Mouse (Mus musculus) limb, embryonic 11.5 days (tissue): Measurements from ENCODE around the gene Cpne5. TPM values are rescaled to one million over a fixed set of nuclear protein-coding genes. Genes with fewer than 3 reads are reported as not detected.

Experiments used
- ATAC-seq: fragments of 200-750 bp; cut with Nextera tagmentation; 2 replicates; pipeline ENCODE4 v1.8.0; 2017; ENCODE audit warnings: low read depth; ENCODE audit not compliant: insufficient number of reproducible peaks, low FRiP score, low TSS enrichment
- DNase-seq: peaks from one replicate; pipeline ENCODE4 v3.0.0-alpha.2; 2015; ENCODE audit warnings: low spot score
- H3K27ac ChIP-seq: fragments of 300-500 bp; sonication (generic); replicated peaks from 2 replicates; pipeline ENCODE4 v1.5.1; 2014; ENCODE audit warnings: low read depth, mild to moderate bottlenecking, low read length
- H3K27me3 ChIP-seq: fragments of 300-500 bp; sonication (generic); 2 replicates; pipeline ENCODE4 v1.6.1; 2014; ENCODE audit warnings: mild to moderate bottlenecking, low read length, mixed read lengths; ENCODE audit not compliant: control insufficient read depth, insufficient read depth
- H3K36me3 ChIP-seq: fragments of 300-500 bp; sonication (generic); 2 replicates; pipeline ENCODE4 v1.6.1; 2014; ENCODE audit warnings: mild to moderate bottlenecking, low read length, moderate library complexity, mixed read lengths; ENCODE audit not compliant: control insufficient read depth, insufficient read depth
- H3K4me1 ChIP-seq: fragments of 300-500 bp; sonication (generic); 2 replicates; pipeline ENCODE4 v1.6.1; 2014; ENCODE audit warnings: low read length, mixed read lengths; ENCODE audit not compliant: control insufficient read depth, insufficient read depth
- H3K4me2 ChIP-seq: fragments of 300-500 bp; sonication (generic); 2 replicates; pipeline ENCODE4 v1.6.1; 2014; ENCODE audit warnings: low read depth, mild to moderate bottlenecking, moderate library complexity; ENCODE audit not compliant: severe bottlenecking
- H3K4me3 ChIP-seq: fragments of 300-500 bp; sonication (generic); 2 replicates; pipeline ENCODE4 v1.5.1; 2014; ENCODE audit warnings: low read depth, low read length
- H3K9ac ChIP-seq: fragments of 300-500 bp; sonication (generic); 2 replicates; pipeline ENCODE4 v1.6.1; 2014; ENCODE audit warnings: mild to moderate bottlenecking, low read length
- H3K9me3 ChIP-seq: fragments of 300-500 bp; sonication (generic); 2 replicates; pipeline ENCODE4 v1.6.1; 2016; ENCODE audit warnings: low read length; ENCODE audit not compliant: control insufficient read depth
- WGBS: fragments of 180-500 bp; shearing (Covaris S2); extraction: QIAGEN DNeasy Blood & Tissue Kit; methylation state at CpG from one replicate; pipeline ENCODE4 v1.1.7; 2014; 5-methylcytosine and 5-hydroxymethylcytosine counted together
- polyA plus RNA-seq: library from polyadenylated mRNA; unstranded; fragments of >200 nt; fragmentation: Nextera tagmentation; extraction: Ambion mirVana; gene quantifications from 2 replicates; pipeline ENCODE4 v1.2.1, GENCODE M21; 2014

Cpne5 gene
- polyA plus RNA-seq, 1 experiment from 2014 or later, result 4.1 TPM

- Histone ChIP-seq H3K9me3 (no peaks in the 10 kb centered on the region), H3K4me3 (no peak overlapping the region)
Observed at GRCm38 (mm10) chr17:29123578-29124174, 114.3 kb downstream of the Cpne5 start.

GRCm38 (mm10) chr17:29122817-29123216, 115.2 kb downstream of the Cpne5 start:
- WGBS, result 89% methylated on average over 6 of the region's 6 CpGs

More at GRCm38 (mm10) chr17:29123578-29124174, 114.3 kb downstream of the Cpne5 start:
- Histone ChIP-seq H3K27me3 (no peaks in the 10 kb centered on the region), H3K27ac (no peak overlapping the region), H3K36me3 (no peaks in the 10 kb centered on the region), H3K4me1 (no peaks in the 10 kb centered on the region), H3K4me2 (no peak overlapping the region), H3K9ac (no peak overlapping the region)
- ATAC-seq (no peak), DNase-seq (no peak)
- WGBS, result 68% methylated on average over 6 of the region's 6 CpGs

GRCm38 (mm10) chr17:29120666-29121065, 117.3 kb downstream of the Cpne5 start:
- Histone ChIP-seq H3K9me3 (no peaks in the 10 kb centered on the region), H3K4me3 (no peak overlapping the region), H3K27me3 (no peaks in the 10 kb centered on the region), H3K27ac (no peak overlapping the region), H3K4me2 (no peak overlapping the region), H3K9ac (0 out of 2 replicates have a peak overlapping the region, but pooled peaks have one; percentile 19), H3K36me3 (no peaks in the 10 kb centered on the region), H3K4me1 (no peaks in the 10 kb centered on the region)
- no peak for ATAC-seq
- 67% methylated on average over 12 of the region's 12 CpGs for WGBS
- no peak for DNase-seq

More at GRCm38 (mm10) chr17:29122817-29123216, 115.2 kb downstream of the Cpne5 start:
- Histone ChIP-seq H3K9me3 (no peaks in the 10 kb centered on the region), H3K27ac (no peak overlapping the region), H3K4me3 (no peak overlapping the region), H3K9ac (no peak overlapping the region), H3K4me2 (no peak overlapping the region), H3K27me3 (no peaks in the 10 kb centered on the region), H3K36me3 (no peaks in the 10 kb centered on the region), H3K4me1 (no peaks in the 10 kb centered on the region)
- DNase-seq, result no peak
- ATAC-seq, result no peak

- WGBS, result 18% methylated on average over 5 of the region's 5 CpGs
- DNase-seq (peak; percentile 67), ATAC-seq (peak; percentile 72; the same call in 1 of the 2 replicates)
- Histone ChIP-seq H3K27ac (no peak overlapping the region), H3K9ac (no peak overlapping the region), H3K36me3 (no peaks in the 10 kb centered on the region), H3K4me2 (no peak overlapping the region), H3K27me3 (no peaks in the 10 kb centered on the region), H3K4me1 (no peaks in the 10 kb centered on the region), H3K9me3 (no peaks in the 10 kb centered on the region), H3K4me3 (no peak overlapping the region)
Observed at GRCm38 (mm10) chr17:29118057-29118456, 119.9 kb downstream of the Cpne5 start.

- Histone ChIP-seq H3K9ac (no peak overlapping the region), H3K4me3 (no peak overlapping the region), H3K4me2 (no peak overlapping the region), H3K4me1 (no peaks in the 10 kb centered on the region), H3K27ac (no peak overlapping the region), H3K27me3 (no peaks in the 10 kb centered on the region), H3K9me3 (no peaks in the 10 kb centered on the region), H3K36me3 (no peaks in the 10 kb centered on the region)
- DNase-seq (no peak), ATAC-seq (no peak)
- 73% methylated on average over 8 of the region's 8 CpGs for WGBS
Observed at GRCm38 (mm10) chr17:29117006-29117648, 120.8 kb downstream of the Cpne5 start.

- Histone ChIP-seq H3K9me3 (no peaks in the 10 kb centered on the region), H3K9ac (no peak overlapping the region), H3K4me3 (no peak overlapping the region), H3K27me3 (no peaks in the 10 kb centered on the region), H3K27ac (no peak overlapping the region), H3K4me1 (no peaks in the 10 kb centered on the region), H3K36me3 (no peaks in the 10 kb centered on the region), H3K4me2 (no peak overlapping the region)
- ATAC-seq, result no peak
- DNase-seq, result no peak
- 77% methylated on average over 12 of the region's 12 CpGs for WGBS
Observed at GRCm38 (mm10) chr17:29116023-29116422, 121.9 kb downstream of the Cpne5 start.

GRCm38 (mm10) chr17:29113591-29114352, 124.2 kb downstream of the Cpne5 start, which contains the start of gene Rab44:
TSS of gene Rab44 (plus strand) at chr17:29114145.
- no peaks in the 10 kb centered on the region for H3K36me3 ChIP-seq
- DNase-seq (no peak), ATAC-seq (no peak)
- no peak within 1 kb of the TSS for H3K9ac ChIP-seq
- WGBS, result 91% methylated on average over 13 of the region's 13 CpGs
- no peak within 1 kb of the TSS for H3K27ac ChIP-seq
- no peaks in the 10 kb centered on the region for H3K27me3 ChIP-seq
- H3K4me1 ChIP-seq, result no peaks in the 10 kb centered on the region
- H3K9me3 ChIP-seq, result no peaks in the 10 kb centered on the region
- no peak within 1 kb of the TSS for H3K4me2 ChIP-seq
- H3K4me3 ChIP-seq, result no peak within 1 kb of the TSS

GRCm38 (mm10) chr17:29111332-29111731, 126.6 kb downstream of the Cpne5 start:
- Histone ChIP-seq H3K9ac (no peak overlapping the region), H3K27ac (no peak overlapping the region), H3K4me3 (no peak overlapping the region), H3K27me3 (no peaks in the 10 kb centered on the region), H3K4me1 (no peaks in the 10 kb centered on the region), H3K36me3 (no peaks in the 10 kb centered on the region), H3K9me3 (no peaks in the 10 kb centered on the region), H3K4me2 (no peak overlapping the region)
- no peak for ATAC-seq
- DNase-seq, result no peak
- WGBS, result 89% methylated on average over 5 of the region's 5 CpGs
